Mouse (Mus musculus) hindbrain, embryonic 16.5 days (tissue): ENCODE measurements around the gene Katnbl1. TPM values are rescaled to one million over a fixed set of nuclear protein-coding genes. Genes with fewer than 3 reads are reported as not detected.

Experiments used
- ATAC-seq: fragments of 200-750 bp; cut with Nextera tagmentation; 2 replicates; pipeline ENCODE4 v1.8.0; 2017; ENCODE audit warnings: moderate TSS enrichment, moderate library complexity
- H3K27ac ChIP-seq: fragments of 300-500 bp; sonication (generic); 2 replicates; pipeline ENCODE4 v1.5.1; 2014; ENCODE audit warnings: low read depth, mild to moderate bottlenecking, control low read depth, low read length, moderate library complexity
- H3K27me3 ChIP-seq: fragments of 300-500 bp; sonication (generic); replicated peaks from 2 replicates; pipeline ENCODE4 v1.6.1; 2014; ENCODE audit warnings: low read length; ENCODE audit not compliant: control insufficient read depth, insufficient read depth
- H3K36me3 ChIP-seq: fragments of 300-500 bp; sonication (generic); 2 replicates; pipeline ENCODE4 v1.6.1; 2014; ENCODE audit warnings: mild to moderate bottlenecking, low read length, moderate library complexity, mixed read lengths; ENCODE audit not compliant: control insufficient read depth, insufficient read depth
- H3K4me1 ChIP-seq: fragments of 300-500 bp; sonication (generic); 2 replicates; pipeline ENCODE4 v1.6.1; 2014; ENCODE audit warnings: low read depth, low read length; ENCODE audit not compliant: control insufficient read depth, insufficient read depth
- H3K4me2 ChIP-seq: fragments of 300-500 bp; sonication (generic); 2 replicates; pipeline ENCODE4 v1.6.1; 2014; ENCODE audit warnings: mild to moderate bottlenecking, low read length, control low read depth, moderate library complexity
- H3K4me3 ChIP-seq: fragments of 300-500 bp; sonication (generic); 2 replicates; pipeline ENCODE4 v1.5.1; 2014; ENCODE audit warnings: mild to moderate bottlenecking, low read length, control low read depth, moderate library complexity
- H3K9ac ChIP-seq: fragments of 300-500 bp; sonication (generic); 2 replicates; pipeline ENCODE4 v1.6.1; 2014; ENCODE audit warnings: low read depth, mild to moderate bottlenecking, control low read depth, low read length, moderate library complexity
- H3K9me3 ChIP-seq: fragments of 300-500 bp; sonication (generic); 2 replicates; pipeline ENCODE4 v1.6.1; 2014; ENCODE audit warnings: mild to moderate bottlenecking, low read length, moderate library complexity; ENCODE audit not compliant: control insufficient read depth
- WGBS: fragments of 180-500 bp; shearing (Covaris S2); extraction: QIAGEN DNeasy Blood & Tissue Kit; methylation state at CpG from one replicate; pipeline ENCODE4 v1.1.7; 2014; 5-methylcytosine and 5-hydroxymethylcytosine counted together
- polyA plus RNA-seq: library from polyadenylated mRNA; unstranded; fragments of >200 nt; fragmentation: Nextera tagmentation; extraction: Ambion mirVana; gene quantifications from 2 replicates; pipeline ENCODE4 v1.2.1, GENCODE M21; 2015

Gene Katnbl1
- 29.7 and 31.1 TPM in 2 replicates for polyA plus RNA-seq

DNA sequence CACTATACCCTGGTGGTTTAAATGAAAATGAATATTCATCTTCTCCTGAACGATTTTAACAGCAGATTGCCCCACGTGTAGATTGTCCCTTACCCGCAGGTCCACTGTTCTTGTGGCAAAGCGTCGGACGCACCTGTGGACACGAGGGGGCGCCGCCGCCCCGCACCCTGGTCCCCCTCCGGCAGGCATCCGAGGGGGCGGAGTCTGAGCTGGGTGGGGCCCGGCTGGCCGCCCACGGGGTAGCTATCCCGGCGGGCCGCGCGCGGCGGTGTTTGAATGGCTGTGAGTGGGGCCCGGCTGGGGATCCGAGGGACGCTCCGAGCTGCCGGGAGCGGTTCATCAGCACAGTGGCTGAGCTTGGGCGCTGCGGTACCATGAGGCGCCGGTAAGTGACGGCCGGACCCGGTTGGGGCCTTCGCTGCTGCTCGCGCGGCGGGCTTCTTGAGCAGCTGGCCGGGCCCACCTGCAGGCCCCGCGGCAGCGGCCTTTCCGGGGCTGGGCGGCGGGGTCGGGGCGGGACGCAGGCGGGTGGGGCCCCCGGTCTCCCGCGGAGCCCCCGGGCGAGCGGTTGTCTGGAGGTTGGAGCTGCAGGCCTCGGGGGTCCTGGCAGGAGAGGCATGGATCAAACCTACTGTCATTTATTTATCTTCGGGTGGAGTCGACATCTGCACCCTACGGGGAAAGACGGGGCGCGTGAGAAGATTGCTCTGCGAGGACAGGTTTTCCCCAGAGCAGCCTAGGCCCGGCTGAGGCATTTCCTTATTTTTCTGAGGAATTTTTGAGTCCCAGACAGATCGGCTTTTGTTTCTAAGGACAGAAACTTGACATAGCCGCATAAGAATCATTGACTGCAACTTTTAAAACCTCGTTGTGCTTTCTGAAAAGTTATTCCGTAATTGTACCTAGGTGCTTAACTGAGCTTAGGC lies at the start of gene Katnbl1:
TSS of gene Katnbl1 (plus strand) at position 239 of the 926 bp plus-strand sequence.
- peak within 1 kb of the TSS; percentile 74 for H3K4me2 ChIP-seq
- peaks cover 12% of the 10 kb centered on the region for H3K4me1 ChIP-seq
- no peaks in the 10 kb centered on the region for H3K36me3 ChIP-seq
- H3K27me3 ChIP-seq = no peaks in the 10 kb centered on the region
- peak within 1 kb of the TSS; percentile 94 for H3K9ac ChIP-seq
- H3K27ac ChIP-seq = peak within 1 kb of the TSS; percentile 77
- H3K4me3 ChIP-seq = peak within 1 kb of the TSS; percentile 78
- no peaks in the 10 kb centered on the region for H3K9me3 ChIP-seq
- ATAC-seq = peak; percentile 99
- under 1% methylated on average over 67 of the region's 72 CpGs for WGBS

DNA sequence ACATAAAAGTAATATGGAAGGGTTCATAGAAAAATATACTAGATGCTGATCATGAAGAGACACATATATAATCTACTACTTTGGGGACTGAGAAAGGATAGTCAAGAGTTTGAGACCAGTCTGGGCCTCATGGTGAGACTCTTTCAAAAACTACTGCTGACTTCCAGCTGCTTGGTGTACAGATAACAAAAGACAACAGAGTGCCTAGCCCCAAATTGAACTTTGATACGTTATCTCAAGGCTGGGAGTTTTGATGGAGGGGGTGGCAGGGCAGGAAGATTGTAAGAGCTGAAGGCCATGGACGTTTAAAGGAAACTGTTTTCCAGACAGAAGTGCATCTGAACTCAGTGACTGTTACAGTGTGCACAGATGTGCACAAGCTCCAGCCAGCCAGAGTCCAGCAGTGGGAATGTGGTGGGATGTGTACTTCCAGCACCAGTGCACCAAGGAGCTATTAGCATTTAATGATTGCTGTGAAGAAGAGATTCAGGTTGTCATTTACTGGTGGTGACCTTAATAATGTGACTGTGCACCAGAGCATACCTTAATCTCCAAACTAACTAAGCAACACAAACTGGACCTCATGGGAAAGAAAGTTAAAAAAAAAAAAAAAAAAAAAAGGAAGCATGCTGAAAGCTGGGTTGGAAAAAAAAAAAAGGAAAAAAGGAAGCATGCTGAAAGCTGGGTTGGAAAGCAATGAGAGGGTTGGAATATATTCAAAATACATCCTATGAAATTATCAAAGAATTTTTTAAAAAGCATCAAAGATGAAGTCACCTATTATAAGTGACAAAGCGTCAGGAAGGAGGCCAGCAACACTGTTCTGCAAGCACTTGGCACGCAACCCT lies 46.7 kb upstream of the Katnbl1 start:
- ATAC-seq = no peak
- Histone ChIP-seq H3K36me3 (peaks cover 10% of the 10 kb centered on the region; the same call in 1 of the 2 replicates), H3K27ac (no peak overlapping the region), H3K4me2 (no peak overlapping the region), H3K9me3 (no peaks in the 10 kb centered on the region), H3K4me1 (no peaks in the 10 kb centered on the region), H3K27me3 (no peaks in the 10 kb centered on the region), H3K4me3 (no peak overlapping the region), H3K9ac (no peak overlapping the region)
- WGBS = 76% methylated on average over 4 of the region's 4 CpGs

DNA sequence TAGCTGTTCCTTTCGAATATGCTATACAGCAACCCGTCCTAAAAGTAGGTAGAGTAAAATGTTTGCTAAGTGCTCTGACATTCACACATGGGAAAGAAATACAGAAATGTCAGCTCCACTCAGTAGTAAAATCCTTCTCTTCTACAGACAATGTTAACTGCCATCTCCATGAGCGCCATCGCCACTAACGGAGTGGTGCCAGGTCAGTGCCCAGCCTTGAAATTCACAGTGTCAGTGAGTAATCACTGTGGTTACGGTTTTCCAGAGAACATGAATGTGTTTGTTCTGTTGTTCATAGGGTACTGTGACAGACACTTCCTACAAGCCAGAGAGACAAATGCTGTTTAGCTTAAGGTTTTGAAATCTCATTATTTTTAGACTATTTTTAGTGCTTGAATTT lies 41.8 kb upstream of the Katnbl1 start:
- H3K9ac ChIP-seq = no peak overlapping the region
- no peaks in the 10 kb centered on the region for H3K27me3 ChIP-seq
- no peaks in the 10 kb centered on the region for H3K9me3 ChIP-seq
- no peak overlapping the region for H3K27ac ChIP-seq
- no peak for ATAC-seq
- H3K4me1 ChIP-seq = no peaks in the 10 kb centered on the region
- no peak overlapping the region for H3K4me2 ChIP-seq
- WGBS = 94% methylated on average over 6 of the region's 6 CpGs
- no peak overlapping the region for H3K4me3 ChIP-seq
- peaks cover 29% of the 10 kb centered on the region for H3K36me3 ChIP-seq

DNA sequence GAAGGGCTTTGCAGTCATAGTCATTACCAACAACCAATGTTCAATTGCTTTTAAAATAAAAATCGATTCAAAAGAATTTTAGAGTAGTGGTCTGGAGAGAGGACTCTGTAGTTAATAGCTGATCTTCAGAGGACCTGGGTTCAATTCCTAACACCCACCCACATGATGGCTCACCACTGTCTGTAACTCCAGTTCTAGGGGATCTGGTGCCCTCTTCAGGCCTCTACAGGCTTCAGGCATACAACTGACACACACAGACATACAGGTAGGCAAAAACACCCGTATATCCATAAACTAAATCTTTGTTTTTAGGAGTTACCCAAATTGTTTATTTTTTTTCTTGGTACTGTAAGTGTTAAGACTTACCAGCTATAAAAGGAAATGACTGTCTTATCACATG lies 39.3 kb upstream of the Katnbl1 start:
- Histone ChIP-seq H3K9ac (no peak overlapping the region), H3K4me2 (no peak overlapping the region), H3K27ac (no peak overlapping the region), H3K4me3 (no peak overlapping the region), H3K4me1 (no peaks in the 10 kb centered on the region), H3K27me3 (no peaks in the 10 kb centered on the region), H3K36me3 (peaks cover 25% of the 10 kb centered on the region), H3K9me3 (no peaks in the 10 kb centered on the region)
- no peak for ATAC-seq
- 97% methylated on average over 2 of the region's 2 CpGs for WGBS

DNA sequence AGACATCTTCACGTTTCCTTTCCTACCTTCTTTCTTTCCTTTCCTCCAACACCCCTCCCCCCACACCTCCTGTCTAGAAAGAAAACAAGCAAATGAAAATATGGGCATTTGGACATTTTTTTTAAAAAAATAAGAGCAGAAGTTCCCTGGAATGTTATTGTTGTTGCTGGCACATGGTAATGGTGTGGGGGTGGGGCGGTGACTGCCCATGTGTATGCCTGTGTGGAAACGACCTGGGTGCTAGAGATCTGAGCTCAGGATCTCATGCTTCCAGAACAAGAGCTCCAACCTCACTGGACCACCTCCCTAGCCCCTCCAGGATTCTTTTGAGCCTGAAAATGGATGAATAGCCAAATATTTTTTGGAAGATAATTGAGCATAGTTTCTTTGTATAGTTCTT lies 37.9 kb upstream of the Katnbl1 start:
- no peak overlapping the region for H3K4me3 ChIP-seq
- no peak overlapping the region for H3K9ac ChIP-seq
- H3K36me3 ChIP-seq = peaks cover 21% of the 10 kb centered on the region
- ATAC-seq = no peak
- no peaks in the 10 kb centered on the region for H3K4me1 ChIP-seq
- no peaks in the 10 kb centered on the region for H3K27me3 ChIP-seq
- no peaks in the 10 kb centered on the region for H3K9me3 ChIP-seq
- H3K4me2 ChIP-seq = no peak overlapping the region
- no peak overlapping the region for H3K27ac ChIP-seq
- 72% methylated on average over 3 of the region's 3 CpGs for WGBS

DNA sequence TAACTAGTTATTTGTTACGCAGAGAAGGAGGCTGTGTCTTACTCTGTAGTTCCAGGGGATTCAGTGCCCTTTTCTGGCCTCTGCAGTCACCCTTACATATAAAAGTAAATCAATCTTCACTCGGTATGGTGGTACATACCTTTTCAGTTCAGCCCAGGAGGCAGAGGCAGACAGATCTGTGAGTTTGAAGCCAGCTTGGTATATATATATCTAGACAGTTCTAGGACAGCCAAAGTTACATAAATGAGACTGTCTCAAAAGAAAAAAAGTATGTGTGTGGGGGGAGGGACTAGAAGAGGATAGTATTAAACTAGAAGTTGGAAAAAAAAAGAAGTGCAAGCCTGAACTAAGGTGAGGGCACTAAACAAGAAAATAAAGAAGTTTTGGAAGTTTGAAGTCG lies 30.8 kb upstream of the Katnbl1 start:
- no peaks in the 10 kb centered on the region for H3K27me3 ChIP-seq
- WGBS = 92% methylated on average over 3 of the region's 3 CpGs
- H3K36me3 ChIP-seq = peaks cover 25% of the 10 kb centered on the region

DNA sequence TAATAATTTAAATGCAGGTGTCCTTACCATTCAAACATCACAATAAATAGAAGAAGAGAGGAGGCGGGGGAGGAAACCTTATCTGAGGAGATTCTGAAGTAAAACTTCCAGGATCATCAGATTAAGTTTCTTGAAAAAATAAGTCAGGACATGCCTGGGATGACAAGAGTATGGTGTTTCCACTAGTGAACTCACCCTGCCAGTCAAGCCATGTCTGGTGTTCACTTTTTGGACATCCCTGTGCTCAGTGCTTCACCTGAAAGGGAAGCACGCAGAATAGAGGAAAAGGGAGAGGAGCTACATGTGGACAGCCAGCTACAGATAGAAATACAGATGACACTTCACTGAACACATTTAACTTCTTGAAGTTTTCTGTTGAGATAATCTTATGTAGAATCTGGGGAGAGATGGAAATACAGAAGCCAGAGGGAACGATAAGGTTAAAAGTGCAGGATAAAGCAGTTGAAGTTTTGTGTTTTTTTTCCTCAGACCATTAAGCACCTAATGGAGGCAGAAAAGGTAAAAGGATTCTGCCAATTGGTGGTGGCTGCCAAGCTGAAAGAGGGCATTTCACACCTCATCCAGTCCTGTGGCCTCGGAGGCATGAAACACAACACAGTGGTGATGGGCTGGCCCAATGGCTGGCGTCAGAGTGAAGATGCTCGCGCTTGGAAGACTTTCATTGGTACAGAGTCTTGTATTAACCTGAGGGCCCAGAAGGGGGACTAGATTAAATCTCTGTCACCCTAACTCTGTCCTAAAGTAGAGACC lies 25.1 kb upstream of the Katnbl1 start:
- Histone ChIP-seq H3K27me3 (no peaks in the 10 kb centered on the region), H3K4me1 (no peaks in the 10 kb centered on the region), H3K9ac (no peak overlapping the region), H3K4me3 (no peak overlapping the region), H3K9me3 (no peaks in the 10 kb centered on the region), H3K4me2 (no peak overlapping the region), H3K36me3 (peaks cover 29% of the 10 kb centered on the region), H3K27ac (no peak overlapping the region)
- WGBS = 93% methylated on average over 7 of the region's 7 CpGs
- ATAC-seq = no peak

More for the DNA sequence above, 30.8 kb upstream of the Katnbl1 start:
- no peak for ATAC-seq
- no peak overlapping the region for H3K4me2 ChIP-seq
- no peaks in the 10 kb centered on the region for H3K9me3 ChIP-seq
- H3K9ac ChIP-seq = no peak overlapping the region
- no peak overlapping the region for H3K27ac ChIP-seq
- H3K4me3 ChIP-seq = no peak overlapping the region
- no peaks in the 10 kb centered on the region for H3K4me1 ChIP-seq

DNA sequence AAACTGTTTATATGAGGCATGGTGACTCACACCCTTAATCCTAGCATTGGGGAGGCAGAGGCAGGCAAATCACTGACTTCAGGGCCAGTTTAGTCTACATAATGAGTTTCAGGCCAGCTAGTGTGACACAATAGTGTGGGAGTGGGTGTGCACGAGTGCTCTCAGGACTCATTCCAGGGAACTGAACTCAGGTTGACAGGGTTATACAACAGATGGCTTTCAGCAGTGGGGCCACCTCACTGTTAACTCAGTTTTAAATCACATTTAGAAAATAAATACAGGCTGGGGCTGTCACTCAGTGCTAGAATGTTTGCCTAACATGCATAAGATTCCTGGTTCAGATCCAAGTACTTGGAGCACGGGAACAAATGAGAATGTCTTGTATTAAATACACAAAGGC lies 19.4 kb upstream of the Katnbl1 start:
- Histone ChIP-seq H3K27me3 (no peaks in the 10 kb centered on the region), H3K27ac (no peak overlapping the region), H3K4me2 (no peak overlapping the region), H3K4me3 (no peak overlapping the region), H3K9me3 (no peaks in the 10 kb centered on the region), H3K36me3 (peaks cover 39% of the 10 kb centered on the region), H3K4me1 (no peaks in the 10 kb centered on the region), H3K9ac (no peak overlapping the region)
- no peak for ATAC-seq
- 79% methylated on average over 2 of the region's 2 CpGs for WGBS
